Mouse (Mus musculus) liver, embryonic 14.5 days (tissue): ENCODE measurements at regions not wholly inside any gene's neighbourhood (a gene's known extent, or its start where the extent isn't known, plus 50 kb on each side); places are given as distances from the start of the nearest gene placed in this dataset.

Experiments
- CTCF ChIP-seq: IDR thresholded peaks from 2 replicates; pipeline ENCODE4 v1.5.1; 2016; ENCODE audit warnings: antibody characterized with exemption, low read depth, control low read depth
- EP300 ChIP-seq: IDR thresholded peaks from 2 replicates; pipeline ENCODE4 v1.6.1; 2016; ENCODE audit warnings: antibody characterized with exemption, low read depth

- TF ChIP-seq CTCF (no peak), EP300 (no peak)
Measured at GRCm38 (mm10) chr2:50833791-50834190, 315.1 kb downstream of the Rnd3 start.
